Mouse (Mus musculus) ovary, adult 2 months (tissue): ENCODE data around the gene Barhl2. TPM values are rescaled to one million over a fixed set of nuclear protein-coding genes. Genes with fewer than 3 reads are reported as not detected.

Source experiments
- polyA plus RNA-seq: library from polyadenylated mRNA; depleted of rRNA; stranded (reverse); fragments of >200 nt; gene quantifications from 2 replicates; pipeline ENCODE4 v1.2.3, GENCODE M21; 2012; rRNA removed

Barhl2 gene
- polyA plus RNA-seq = not detected in 2 replicates

DNA sequence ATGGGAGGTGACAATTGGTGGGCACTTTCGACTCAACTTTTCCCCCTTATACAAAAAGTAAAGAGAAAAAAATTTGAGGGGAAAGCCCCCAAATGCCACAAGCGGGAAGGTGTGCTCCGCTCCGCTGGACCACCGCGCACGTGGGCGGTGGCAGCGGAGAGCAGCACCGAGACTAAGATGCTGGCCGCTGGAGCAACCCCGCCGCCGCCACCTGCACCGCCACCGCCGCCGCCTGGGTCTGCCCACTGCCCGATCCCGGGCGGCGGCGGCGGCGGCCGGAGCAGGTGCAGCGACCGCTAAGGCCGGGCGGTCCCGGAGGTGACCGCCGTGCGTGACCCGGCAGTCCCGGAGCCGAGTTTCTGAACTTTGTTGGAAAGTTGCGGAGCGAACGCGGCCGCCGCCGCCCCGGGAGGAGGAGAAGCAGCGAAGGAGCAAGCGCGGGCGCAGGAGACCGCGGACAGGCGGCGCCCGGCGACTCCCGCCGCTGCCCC is at the start of gene Barhl2:
Gene Barhl2, minus strand, starts transcription at position 181 of the 491 bp plus-strand sequence.

Other genes starting within 250 kb of the Barhl2 start
- gene Gm17304, start 150.9 kb upstream of the Barhl2 start, polyA plus RNA-seq = not detected in 2 replicates
- gene Zfp644, start 239.1 kb upstream of the Barhl2 start, polyA plus RNA-seq = 11.5 and 12.5 TPM in 2 replicates